Mouse (Mus musculus): ENCODE data around the gene Tas2r119. TPM values are rescaled to one million over a fixed set of nuclear protein-coding genes. Genes with fewer than 3 reads are reported as not detected.

The Tas2r119 gene
- polyA plus RNA-seq, 2 experiments: not detected

GRCm38 (mm10) chr15:32172988-32173329 is 4.1 kb upstream of the Tas2r119 start:
- Histone ChIP-seq H3K36me3 (replicated peaks; ENCODE audit: control insufficient read depth, insufficient read depth, low read depth) (no peaks in the 10 kb centered on the region), H3K4me1 (replicated peaks; ENCODE audit: control insufficient read depth in 2 of 2, insufficient read depth in 2 of 2, low read length in 1 of 2) (no peaks in the 10 kb centered on the region), H3K4me2 (ENCODE audit: low read depth) (no peak overlapping the region), H3K27ac (no peak overlapping the region), H3K9me3 (ENCODE audit: control insufficient read depth, low read length) (no peaks in the 10 kb centered on the region), H3K4me3 (ENCODE audit: insufficient read depth in 1 of 2, low read depth in 2 of 2, low read length in 2 of 2) (no peak overlapping the region), H3K9ac (replicated peaks) (no peak overlapping the region), H3K27me3 (ENCODE audit: control insufficient read depth, insufficient read depth, low read length) (no peaks in the 10 kb centered on the region)
- TF ChIP-seq EP300 (IDR thresholded peaks at IDR 0.05; ENCODE audit: low read depth) (no peak), CTCF (IDR thresholded peaks at IDR 0.05; ENCODE audit: low read depth) (no peak)
- 48% methylated on average over 2 of the region's 2 CpGs for WGBS (ENCODE audit: insufficient replicate concordance)
- ATAC-seq (ENCODE audit: insufficient read depth): no peak
- DNase-seq (ENCODE audit: low read depth in 3 of 3, low spot score in 3 of 3): no peak

DNA sequence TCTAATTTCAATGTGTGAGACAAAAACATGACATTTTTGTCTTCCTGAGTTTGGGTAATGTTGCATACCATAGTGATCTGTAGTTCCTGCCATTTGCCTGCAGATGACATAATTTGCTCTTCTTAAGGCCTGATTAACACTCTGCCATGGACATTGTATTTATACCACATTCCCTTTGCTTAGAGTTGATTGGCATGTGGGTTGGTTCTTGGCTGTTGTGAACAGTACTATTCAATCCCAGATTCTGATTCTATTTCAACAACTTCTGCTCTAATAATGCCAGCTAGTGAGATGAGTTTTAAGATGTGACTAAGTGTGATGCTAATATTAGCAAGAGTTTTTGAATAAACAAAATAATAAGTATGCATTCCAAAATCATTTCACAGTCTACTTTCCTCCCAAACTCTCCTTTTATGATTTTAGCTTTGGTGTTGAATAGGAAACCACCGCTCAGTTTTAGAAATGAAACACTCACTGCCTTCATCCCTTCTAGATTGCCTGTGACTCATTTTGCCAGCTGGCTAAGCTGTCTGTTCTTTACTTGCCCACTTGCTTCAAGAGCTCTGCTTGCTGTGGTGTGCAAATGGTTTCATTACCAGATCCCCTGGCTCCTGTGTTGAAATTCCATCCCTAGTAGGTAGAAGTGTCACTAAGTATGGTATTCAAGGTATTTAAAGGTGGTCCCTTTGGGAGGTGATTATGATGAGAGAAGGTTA is 3.1 kb downstream of the Tas2r119 start:
- TF ChIP-seq CTCF (IDR thresholded peaks at IDR 0.05; ENCODE audit: low read depth): no peak
- no peak for TF ChIP-seq EP300 (IDR thresholded peaks at IDR 0.05; ENCODE audit: low read depth)
- Histone ChIP-seq H3K9ac (replicated peaks) (no peak overlapping the region), H3K4me2 (ENCODE audit: low read depth) (no peak overlapping the region), H3K36me3 (replicated peaks; ENCODE audit: control insufficient read depth, insufficient read depth, low read depth) (no peaks in the 10 kb centered on the region), H3K4me1 (replicated peaks; ENCODE audit: control insufficient read depth in 2 of 2, insufficient read depth in 2 of 2, low read length in 1 of 2) (no peaks in the 10 kb centered on the region), H3K4me3 (ENCODE audit: insufficient read depth in 1 of 2, low read depth in 2 of 2, low read length in 2 of 2) (no peak overlapping the region), H3K27me3 (ENCODE audit: control insufficient read depth, insufficient read depth, low read length) (no peaks in the 10 kb centered on the region), H3K9me3 (ENCODE audit: control insufficient read depth, low read length) (no peaks in the 10 kb centered on the region), H3K27ac (no peak overlapping the region)
- ATAC-seq (ENCODE audit: insufficient read depth): no peak
- no peak for DNase-seq (ENCODE audit: low read depth in 3 of 3, low spot score in 3 of 3)
- 70% methylated on average over 1 of the region's 1 CpGs for WGBS (ENCODE audit: insufficient replicate concordance)

- 56% methylated on average over 1 of the region's 1 CpGs for WGBS (ENCODE audit: insufficient replicate concordance)
- TF ChIP-seq CTCF (IDR thresholded peaks at IDR 0.05; ENCODE audit: low read depth): no peak
- no peak for TF ChIP-seq EP300 (IDR thresholded peaks at IDR 0.05; ENCODE audit: low read depth)
- Histone ChIP-seq H3K27me3 (ENCODE audit: control insufficient read depth, insufficient read depth, low read length) (no peaks in the 10 kb centered on the region), H3K27ac (no peak overlapping the region), H3K4me3 (ENCODE audit: insufficient read depth in 1 of 2, low read depth in 2 of 2, low read length in 2 of 2) (no peak overlapping the region), H3K4me1 (replicated peaks; ENCODE audit: control insufficient read depth in 2 of 2, insufficient read depth in 2 of 2, low read length in 1 of 2) (no peaks in the 10 kb centered on the region), H3K9ac (replicated peaks) (no peak overlapping the region), H3K36me3 (replicated peaks; ENCODE audit: control insufficient read depth, insufficient read depth, low read depth) (no peaks in the 10 kb centered on the region), H3K4me2 (ENCODE audit: low read depth) (no peak overlapping the region), H3K9me3 (ENCODE audit: control insufficient read depth, low read length) (no peaks in the 10 kb centered on the region)
- ATAC-seq (ENCODE audit: insufficient read depth) (no peak), DNase-seq (ENCODE audit: low read depth in 3 of 3, low spot score in 3 of 3) (no peak)
These were observed 4.9 kb downstream of the Tas2r119 start for GRCm38 (mm10) chr15:32182026-32182425.

DNA sequence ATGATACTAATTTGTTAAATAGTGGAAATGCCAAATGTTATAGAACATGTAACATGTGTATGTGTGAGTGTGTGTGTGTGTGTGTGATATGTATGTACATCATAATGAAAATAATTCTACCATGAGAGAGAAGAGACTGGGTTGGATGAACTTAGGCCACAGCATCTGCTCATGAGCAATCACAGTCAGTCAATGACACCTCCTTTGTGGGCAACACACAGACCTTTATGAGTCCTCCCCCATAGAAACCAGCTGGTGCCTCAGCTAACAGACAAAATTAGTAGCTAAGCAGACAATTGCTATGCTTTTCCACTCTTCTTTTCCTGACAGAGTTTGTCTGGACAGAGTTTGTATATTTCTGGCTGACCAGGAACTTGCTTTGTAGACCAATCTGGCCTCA is 7.9 kb downstream of the Tas2r119 start:
- H3K4me1 ChIP-seq (replicated peaks; ENCODE audit: control insufficient read depth in 2 of 2, insufficient read depth in 2 of 2, low read length in 1 of 2): no peaks in the 10 kb centered on the region
- no peaks in the 10 kb centered on the region for H3K9me3 ChIP-seq (ENCODE audit: control insufficient read depth, low read length)
- H3K9ac ChIP-seq (replicated peaks): no peak overlapping the region
- TF ChIP-seq EP300 (IDR thresholded peaks at IDR 0.05; ENCODE audit: low read depth): no peak
- TF ChIP-seq CTCF (IDR thresholded peaks at IDR 0.05; ENCODE audit: low read depth): no peak
- no peak overlapping the region for H3K27ac ChIP-seq
- ATAC-seq (ENCODE audit: insufficient read depth) (no peak), DNase-seq (ENCODE audit: low read depth in 3 of 3, low spot score in 3 of 3) (no peak)
- H3K36me3 ChIP-seq (replicated peaks; ENCODE audit: control insufficient read depth, insufficient read depth, low read depth): no peaks in the 10 kb centered on the region
- H3K4me3 ChIP-seq (ENCODE audit: insufficient read depth in 1 of 2, low read depth in 2 of 2, low read length in 2 of 2): no peak overlapping the region
- no peak overlapping the region for H3K4me2 ChIP-seq (ENCODE audit: low read depth)
- H3K27me3 ChIP-seq (ENCODE audit: control insufficient read depth, insufficient read depth, low read length): no peaks in the 10 kb centered on the region

DNA sequence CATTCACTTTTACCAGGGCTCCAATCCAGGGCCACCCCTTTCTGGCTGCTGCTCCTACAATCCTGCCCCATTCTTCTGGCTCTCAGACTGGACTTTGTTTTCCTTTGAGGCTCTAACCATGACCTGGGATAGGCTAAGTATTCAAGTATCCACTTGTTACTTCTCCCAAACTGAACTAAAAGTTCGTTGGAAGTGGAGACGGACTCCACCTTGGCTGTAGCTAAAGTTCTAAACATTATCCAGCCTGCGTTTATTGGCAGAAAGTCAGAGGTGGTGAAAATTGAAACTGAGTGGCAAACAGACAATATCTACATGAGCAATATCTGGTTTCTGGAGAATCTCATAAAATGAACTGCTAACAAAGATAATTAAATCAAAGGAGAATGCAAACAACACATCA is 12.8 kb downstream of the Tas2r119 start:
- Histone ChIP-seq H3K9ac (replicated peaks) (no peak overlapping the region), H3K27me3 (ENCODE audit: control insufficient read depth, insufficient read depth, low read length) (no peaks in the 10 kb centered on the region), H3K4me3 (ENCODE audit: insufficient read depth in 1 of 2, low read depth in 2 of 2, low read length in 2 of 2) (no peak overlapping the region), H3K27ac (no peak overlapping the region), H3K4me1 (replicated peaks; ENCODE audit: control insufficient read depth in 2 of 2, insufficient read depth in 2 of 2, low read length in 1 of 2) (no peaks in the 10 kb centered on the region), H3K36me3 (replicated peaks; ENCODE audit: control insufficient read depth, insufficient read depth, low read depth) (no peaks in the 10 kb centered on the region), H3K4me2 (ENCODE audit: low read depth) (no peak overlapping the region), H3K9me3 (ENCODE audit: control insufficient read depth, low read length) (no peaks in the 10 kb centered on the region)
- no peak for TF ChIP-seq CTCF (IDR thresholded peaks at IDR 0.05; ENCODE audit: low read depth)
- no peak for TF ChIP-seq EP300 (IDR thresholded peaks at IDR 0.05; ENCODE audit: low read depth)
- WGBS (ENCODE audit: insufficient replicate concordance): 52% methylated on average over 3 of the region's 3 CpGs
- ATAC-seq (ENCODE audit: insufficient read depth): no peak
- no peak for DNase-seq (ENCODE audit: low read depth in 3 of 3, low spot score in 3 of 3)
